Mouse (Mus musculus): ENCODE results near the gene Tcp11l1. TPM values are rescaled to one million over a fixed set of nuclear protein-coding genes. Genes with fewer than 3 reads are reported as not detected.
A peak's percentile ranks its signal among the peaks of the same experiment; 100 is the strongest.

The Tcp11l1 gene
- total RNA-seq, 2 experiments from 2014 or later = 7.1 to 9.5 TPM

DNA sequence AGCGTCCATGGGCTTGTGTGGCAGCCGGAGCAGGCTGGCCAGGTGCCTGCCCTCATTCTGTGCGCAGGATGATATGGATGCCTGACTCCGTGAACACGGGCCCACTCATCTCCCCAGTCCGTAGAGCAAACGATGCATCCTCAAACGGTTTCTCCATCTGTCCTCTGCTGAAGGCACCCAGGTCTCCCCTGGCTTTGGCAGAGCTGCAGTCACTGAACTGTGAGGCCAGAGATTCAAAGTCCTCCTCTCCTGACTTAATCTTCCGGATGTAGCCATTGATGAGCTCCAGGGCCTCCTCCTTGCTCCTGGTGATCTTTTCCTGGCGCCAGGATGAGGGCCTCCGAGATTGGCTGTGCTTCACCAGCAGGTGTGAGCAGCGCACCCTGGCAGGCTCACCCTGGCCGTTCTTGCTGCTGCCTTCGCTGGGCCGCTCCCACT, 2.3 kb upstream of the Tcp11l1 start:
- DNase-seq (ENCODE audit: low spot score in 2 of 2) = no peak

DNA sequence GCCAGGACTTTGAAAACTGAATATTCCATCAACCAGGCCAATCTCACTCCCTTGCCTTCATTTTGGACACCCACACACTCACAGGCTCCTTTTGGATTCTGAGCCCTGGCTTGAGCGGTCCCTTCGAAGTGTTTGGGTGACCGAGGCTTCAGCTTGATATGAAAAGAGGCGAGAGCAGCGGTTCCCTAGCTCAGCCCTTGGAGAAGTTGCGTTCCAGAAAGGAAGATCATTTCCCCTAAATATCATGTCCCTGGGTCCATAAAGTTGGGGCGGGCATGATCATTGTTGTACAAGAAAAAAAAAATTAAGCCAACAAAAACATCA, 479 bp upstream of the Tcp11l1 start:
- DNase-seq (ENCODE audit: low spot score in 2 of 2) = no peak

DNA sequence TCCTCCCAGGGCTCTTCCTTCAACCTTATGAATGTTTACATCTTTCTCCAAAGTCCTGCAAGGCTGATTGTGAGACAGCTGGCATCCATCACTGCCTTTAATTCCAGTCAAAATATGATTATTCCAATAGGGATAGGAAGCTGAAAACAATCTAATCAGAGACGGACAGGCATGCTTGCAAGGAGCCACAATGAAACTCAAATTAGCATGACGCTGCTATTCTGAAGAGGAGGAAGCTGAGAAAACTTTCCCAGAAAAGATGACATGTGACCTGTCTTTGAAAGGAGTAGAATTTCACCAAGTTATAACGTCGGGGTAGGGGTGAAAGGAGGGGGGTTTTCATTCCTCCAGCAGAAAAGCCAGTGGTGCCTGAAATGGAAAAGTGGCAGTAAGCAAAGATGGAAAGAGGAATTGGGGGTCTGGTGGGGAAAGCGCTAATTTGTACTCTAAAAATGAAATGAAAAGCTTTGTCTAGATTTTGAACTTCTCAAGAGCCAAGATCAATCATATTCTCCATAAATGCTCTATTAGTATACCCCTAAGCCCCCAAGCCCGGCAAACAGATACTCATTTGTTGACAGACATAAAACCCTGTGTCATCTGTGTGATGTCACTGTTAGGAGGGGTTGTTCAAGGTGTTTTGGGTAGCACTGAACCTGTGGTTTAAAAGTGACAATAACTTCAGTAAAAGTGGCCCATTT, 1.1 kb downstream of the Tcp11l1 start:
- DNase-seq (ENCODE audit: low spot score in 2 of 2) = no peak

DNA sequence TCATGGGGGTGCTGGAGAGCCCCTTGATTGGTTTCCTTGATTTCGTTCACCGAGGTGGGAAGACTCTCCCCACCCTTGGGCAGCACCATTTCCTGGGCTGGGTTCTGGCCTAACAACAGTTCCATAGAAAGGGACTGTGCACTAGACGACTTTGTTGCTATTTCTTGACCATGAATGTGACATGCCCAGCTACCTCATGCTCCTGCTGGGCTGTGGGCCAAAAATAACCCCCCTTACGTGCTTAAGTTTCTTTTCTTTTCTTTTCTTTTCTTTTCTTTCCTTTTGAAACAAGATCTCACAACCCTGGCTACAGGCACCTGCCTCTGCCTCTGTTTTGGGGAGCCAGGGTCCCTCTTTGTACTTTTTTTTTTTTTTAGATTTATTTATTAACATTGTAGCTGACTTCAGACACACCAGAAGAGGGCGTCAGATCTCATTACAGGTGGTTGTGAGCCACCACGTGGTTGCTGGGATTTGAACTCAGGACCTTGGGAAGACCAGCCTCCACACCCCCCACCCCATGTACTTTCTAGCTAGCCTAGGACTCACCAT, 2.1 kb downstream of the Tcp11l1 start:
- no peak for DNase-seq (ENCODE audit: low spot score in 2 of 2)

DNA sequence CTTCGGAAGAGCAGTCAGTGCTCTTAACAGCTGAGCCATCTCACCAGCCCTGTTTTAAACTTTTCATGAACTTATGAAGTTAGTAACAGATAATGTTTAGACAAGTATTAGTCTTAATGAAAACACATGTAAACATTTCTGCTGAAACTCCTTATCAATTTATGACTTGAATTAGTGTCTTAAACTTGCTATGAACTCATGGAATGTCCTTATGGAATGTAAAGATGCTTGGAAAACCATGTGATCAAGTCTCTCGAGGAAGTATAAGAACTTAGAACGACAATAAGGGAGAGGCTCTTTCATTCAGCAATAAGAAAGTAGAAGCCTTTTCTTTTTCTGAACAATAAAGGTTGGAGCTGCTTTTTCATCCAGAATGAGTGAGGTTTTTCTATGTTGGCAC, 7.6 kb downstream of the Tcp11l1 start:
- no peak for DNase-seq (ENCODE audit: low spot score in 2 of 2)

DNA sequence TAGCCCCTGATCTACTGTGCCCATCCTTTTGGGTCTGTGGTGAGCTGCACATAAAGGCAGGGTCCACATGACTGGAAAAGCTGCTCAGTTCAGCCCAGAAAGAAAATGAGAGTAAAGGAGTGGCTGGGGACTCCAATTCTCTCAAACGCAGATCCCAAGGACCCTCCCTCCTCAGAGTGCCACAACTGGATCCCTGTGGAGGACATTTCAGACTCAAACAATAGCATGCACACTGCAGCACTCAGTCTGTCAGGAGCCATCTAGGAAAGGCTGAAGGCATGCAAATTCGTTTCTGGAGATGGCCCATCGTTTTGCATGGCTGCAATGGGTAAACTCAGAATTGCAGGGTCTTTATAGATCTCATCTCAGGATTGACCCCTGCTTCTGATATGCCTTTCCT, 8.8 kb downstream of the Tcp11l1 start:
- DNase-seq (ENCODE audit: low spot score in 2 of 2) = no peak

DNA sequence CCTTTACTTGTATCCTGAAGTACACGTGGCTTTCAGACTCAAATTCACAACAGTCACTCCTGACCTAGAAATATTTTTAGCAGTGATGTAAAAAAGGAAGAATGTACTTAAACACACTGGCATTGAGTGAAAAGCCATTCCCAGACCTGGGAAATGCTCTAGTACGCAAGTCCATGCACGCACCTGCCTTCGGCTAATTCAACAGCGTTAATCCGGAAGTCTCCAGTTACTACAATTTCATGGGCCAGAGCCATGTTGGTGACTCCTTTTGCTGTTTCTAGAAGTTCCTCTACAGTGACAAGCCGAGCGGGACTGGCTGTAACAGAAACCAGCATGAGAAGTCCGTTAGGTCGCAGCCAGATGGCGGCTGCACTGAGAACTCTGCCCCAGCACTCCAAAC, 12.3 kb downstream of the Tcp11l1 start:
- no peak for DNase-seq (ENCODE audit: low spot score in 2 of 2)

DNA sequence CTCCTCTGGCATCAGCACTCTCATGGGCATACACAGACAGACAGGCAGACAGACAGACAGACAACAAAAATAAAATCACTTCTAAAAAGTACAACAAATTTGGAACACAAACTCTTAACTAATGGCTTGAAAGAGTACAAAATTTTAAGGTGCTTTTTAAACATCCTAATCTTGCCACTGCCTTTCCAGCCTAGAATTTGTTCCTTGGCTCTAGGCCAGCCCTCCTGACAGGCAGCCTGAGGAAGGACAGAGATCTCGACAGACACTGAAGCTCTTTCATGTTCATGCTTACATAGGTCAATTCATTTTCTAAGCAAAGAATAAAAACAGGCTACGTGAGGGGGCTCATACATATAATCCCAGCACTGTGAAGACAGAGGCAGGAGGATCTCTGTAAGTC, 19.4 kb downstream of the Tcp11l1 start:
- no peak for DNase-seq (ENCODE audit: low spot score in 2 of 2)

DNA sequence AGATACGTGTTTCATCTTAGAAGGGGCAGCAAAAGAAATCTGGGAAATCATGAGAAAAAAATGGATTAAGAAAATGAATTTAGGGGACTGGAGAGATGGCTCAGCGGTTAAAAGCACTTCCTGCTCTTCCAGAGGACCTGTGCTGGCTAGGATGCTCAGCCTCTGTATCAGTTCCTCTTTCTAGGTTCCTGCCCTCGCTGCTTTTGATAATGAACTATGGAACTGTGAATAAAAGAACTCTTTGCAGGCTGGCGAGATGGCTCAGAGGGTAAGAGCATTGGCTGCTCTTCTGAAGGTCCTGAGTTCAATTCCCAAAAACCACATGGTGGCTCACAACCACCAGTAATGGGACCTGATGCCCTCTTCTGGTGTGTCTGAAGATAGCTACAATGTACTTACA, 21.2 kb downstream of the Tcp11l1 start:
- DNase-seq (ENCODE audit: low spot score in 2 of 2) = no peak

DNA sequence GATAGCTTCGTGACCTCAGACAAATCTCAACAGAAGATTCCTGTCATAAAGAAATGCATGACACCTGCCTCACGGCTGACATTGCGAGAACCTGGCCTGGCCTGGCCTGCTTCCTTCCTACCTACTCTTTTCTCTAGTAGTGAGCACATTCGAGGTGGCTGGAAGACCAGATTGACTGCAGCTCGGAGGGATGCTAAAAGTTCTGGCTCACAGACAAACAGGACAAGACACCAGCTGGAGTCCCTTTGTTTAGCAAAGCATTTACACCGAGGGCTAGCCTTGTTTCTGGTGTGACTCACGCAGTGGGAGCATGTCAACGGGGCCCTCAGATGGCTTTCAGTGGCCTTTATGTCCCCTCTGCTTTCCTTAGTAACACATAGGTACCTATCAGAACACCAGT, 23.2 kb downstream of the Tcp11l1 start:
- no peak for DNase-seq (ENCODE audit: low spot score in 2 of 2)

DNA sequence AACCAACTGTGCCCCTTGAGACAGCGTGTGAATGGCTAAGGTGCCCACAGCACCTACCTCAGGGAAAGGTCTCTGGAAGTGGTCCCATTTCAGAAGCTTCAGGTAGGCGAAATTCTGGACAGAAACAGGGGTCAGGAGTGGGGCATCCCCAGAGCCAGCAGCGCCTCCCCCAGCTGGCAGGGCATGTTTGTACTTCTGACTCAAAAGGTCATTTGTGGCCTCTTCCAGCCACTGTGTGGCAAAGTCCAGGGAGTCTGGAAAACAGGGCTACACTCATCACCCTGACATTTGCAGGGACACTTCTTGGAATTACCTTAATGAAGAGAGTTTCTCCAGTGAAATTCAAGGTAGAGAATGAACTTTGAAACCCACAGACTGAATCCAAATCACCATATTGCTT, 23.6 kb downstream of the Tcp11l1 start:
- DNase-seq (ENCODE audit: low spot score in 2 of 2) = no peak

DNA sequence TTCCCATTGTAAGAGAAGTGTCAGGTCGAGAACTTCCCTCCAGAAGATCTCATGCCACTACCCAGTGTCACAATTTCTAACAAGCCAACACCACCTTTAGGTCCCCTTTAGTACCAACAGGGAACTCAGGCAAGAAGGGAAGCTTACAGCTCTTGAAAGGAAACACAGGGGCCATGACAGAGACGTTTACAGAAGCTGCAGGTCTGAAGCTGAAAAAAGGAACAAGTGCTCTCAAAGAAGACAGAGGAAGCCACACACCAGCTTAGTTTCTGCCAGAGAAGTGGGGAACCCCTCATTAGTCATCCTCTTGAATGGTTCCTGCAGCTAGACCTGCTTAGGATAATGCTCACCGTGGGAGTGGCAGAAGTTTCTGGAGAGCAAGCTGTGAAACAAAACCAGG, 24.7 kb downstream of the Tcp11l1 start:
- no peak for DNase-seq (ENCODE audit: low spot score in 2 of 2)

DNA sequence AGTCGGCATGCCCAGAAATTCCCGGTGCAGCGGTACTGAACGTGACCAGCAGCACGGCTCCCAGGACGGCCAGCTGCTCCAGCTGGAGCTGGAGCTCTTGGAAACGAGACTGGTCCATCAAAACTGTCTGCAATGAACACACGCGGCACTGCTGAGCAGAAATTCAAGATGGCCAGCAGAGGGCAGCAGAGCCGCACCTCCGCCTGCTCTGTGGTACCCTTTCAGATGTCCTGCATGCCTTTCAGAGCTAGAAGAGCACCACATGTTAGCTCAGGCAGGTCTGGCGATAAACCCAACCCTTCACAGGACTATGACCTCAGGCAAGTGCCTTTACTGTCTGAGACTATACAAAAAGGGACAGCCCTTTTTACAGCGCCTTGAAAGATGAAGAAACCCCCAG, 26.6 kb downstream of the Tcp11l1 start:
- peak; percentile 68 to 77 for DNase-seq (ENCODE audit: low spot score in 2 of 2)

DNA sequence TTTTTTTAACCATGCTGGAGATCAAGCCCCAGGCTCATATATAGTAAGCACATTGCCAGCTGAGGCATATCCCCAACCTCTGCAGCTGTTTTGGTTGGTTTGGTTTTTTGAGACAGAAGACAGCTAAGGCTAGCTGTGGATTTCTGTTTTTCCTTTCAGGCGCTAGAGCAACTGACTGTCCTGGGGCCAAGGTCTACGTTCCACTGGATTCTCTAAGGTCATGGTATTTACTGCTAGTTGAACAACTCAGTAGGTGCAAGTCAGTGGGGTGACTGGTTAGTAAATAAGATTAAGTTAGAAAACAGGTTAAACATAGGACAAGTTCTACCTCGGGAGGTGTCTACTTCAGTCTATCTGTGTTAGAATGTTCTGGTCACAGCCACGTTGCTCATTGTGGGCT, 27.2 kb downstream of the Tcp11l1 start:
- DNase-seq (ENCODE audit: low spot score in 2 of 2) = no peak

DNA sequence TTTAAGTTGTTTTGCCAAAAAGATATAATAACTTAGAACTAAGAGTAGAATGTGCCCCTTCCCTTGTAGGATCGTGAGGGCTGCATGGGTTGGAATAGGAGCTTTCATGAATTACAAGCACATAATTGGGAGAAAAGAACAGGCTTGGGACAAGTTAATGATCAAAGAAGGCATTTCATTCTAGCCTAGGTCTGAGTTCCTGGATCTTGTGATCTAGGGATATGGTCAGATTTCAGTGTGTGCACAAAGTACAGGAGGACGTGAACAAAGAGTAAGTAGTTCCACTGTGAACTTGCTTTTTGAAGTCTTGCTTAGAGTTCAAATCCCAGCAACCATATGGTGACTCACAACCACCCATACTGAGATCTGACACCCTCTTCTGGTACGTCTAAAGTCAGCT, 34.6 kb downstream of the Tcp11l1 start:
- no peak for DNase-seq (ENCODE audit: low spot score in 2 of 2)

DNA sequence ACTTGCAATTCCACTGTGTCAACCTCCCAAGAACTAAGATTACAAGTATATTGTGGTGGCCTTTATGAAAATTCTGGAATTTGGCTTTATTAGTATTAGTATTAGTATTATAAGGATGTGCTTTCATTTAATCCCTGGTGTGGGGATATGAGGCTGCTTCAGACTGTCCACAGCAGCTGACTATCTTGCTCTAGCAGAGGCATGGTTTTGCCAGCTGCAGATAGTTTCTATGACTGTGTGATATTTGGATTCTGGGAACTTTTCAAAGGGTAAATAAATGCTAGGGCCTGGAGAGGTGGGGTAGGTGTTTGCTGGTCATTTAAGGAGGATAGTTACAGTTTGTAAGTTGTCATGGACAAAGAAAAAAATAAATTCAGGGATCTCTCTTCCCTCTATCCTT, 40.2 kb downstream of the Tcp11l1 start:
- DNase-seq (ENCODE audit: low spot score in 2 of 2) = no peak

DNA sequence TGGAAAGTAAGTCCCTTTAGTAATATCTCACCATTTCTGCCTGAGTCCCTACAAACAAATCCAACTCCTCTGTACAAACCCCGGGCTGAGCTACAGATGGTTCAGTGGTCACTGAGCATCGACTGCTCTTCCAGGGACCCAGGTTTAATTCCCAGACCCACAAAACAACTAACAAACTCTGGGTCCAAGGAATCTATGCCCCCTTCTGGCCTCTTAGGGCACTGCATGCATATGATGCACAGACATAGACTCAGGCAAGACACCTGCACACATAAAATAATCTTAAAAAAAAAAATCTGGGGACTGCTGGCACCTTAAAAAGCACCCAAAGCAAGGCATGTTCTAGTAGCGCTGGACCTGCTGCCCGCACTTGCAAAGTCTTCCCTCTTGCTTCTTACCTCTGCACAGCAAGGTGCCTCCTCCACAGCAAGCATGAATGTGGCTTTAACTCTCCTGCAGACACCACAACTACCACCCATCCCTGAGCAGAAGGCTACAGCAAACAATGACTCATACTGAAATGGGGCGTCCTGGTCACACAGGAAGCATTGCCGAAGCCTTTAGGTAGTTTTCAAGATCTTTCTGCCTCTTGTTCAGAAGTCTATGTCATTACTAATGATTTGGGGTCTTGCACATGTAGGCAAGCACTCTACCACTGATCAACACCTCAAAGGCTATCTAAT, 42.7 kb downstream of the Tcp11l1 start:
- DNase-seq (ENCODE audit: low spot score in 2 of 2) = no peak

DNA sequence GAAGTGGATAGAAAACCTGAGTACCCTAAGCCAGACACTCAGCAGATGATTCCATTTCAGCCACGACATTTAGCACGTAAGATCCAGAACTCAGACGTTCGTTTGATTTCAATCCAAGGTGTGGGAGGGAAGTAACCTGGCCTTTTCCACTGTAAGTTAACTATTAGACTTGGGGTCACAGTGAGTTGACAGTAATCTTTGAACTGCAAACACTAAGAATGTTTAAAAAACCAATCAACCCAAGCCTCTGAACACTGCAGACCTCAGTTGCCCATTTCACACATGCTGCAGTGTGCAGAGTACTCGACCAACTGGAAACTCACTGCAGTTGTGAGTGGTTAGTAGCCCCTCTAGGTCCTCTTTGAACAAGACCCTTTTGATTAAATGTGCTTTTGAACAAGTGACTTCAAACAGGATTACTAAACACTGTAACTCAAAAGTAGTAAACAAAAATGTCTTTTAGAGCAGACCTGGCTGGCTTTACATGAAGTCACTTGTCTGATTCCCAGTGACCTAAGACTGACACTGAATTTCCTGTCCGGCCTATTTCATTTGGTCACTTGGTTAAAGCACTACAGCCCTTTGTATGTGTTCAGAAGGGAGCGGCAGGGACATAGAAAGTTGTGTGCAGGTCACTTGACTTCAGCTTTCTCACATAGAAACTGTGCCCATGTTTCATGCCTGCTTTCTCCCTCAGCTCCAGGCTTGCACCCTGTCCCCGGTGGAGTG, 48.4 kb downstream of the Tcp11l1 start:
- DNase-seq (ENCODE audit: low spot score in 2 of 2) = no peak

DNA sequence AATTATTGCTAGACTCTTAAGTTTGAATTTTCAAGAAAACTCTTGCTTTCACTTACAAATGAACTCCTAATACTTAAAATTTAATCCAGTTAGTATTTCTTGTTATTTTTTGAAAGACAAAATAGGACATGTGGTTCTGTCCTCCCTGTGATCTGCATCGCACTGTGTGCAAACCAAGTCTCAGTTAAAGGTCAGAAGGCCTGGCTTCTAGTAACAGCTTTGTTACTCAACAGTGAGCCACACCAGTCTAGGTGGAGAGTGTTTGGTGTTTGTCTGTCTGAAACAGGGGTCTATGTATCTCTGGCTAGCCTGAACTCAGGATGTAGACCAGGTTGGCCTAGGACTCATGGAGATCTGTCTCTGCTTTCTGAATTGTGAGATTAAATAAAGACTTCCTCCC, 53.3 kb downstream of the Tcp11l1 start:
- no peak for DNase-seq (ENCODE audit: low spot score in 2 of 2)

DNA sequence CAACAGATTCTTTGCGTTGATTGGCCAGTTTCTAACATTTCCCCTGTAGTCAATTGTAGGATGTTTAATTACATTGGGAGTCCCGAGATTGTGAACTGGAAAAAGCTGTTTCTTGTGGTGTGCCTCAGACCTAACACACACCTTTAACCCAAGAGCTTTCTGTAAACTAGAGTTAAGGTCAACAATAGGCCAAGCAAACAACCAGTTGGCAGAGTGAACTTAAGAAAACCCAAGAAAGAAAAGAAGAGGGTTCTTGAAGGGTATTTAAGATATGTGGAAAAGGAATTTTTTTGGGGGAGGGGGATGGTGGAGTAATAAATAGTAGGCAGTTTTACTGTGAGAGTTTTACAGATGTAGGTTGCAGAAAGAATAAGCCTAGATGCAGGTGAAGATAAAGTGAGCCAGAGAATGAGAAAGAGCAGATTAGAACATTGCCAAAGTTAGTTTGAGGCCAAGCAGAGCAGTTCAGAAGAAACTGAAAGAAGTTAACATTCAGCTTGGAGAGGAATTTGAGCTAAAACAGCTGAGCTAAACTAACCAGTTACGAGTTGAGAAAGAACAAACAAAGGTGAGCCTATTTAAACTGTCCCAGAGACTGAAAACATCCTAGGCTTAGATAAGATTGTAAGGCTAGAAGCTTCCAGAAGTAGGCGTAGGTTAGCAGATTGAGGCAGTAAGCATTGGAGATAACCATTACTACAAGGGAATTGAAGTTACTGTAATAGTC, 95.8 kb downstream of the Tcp11l1 start:
- DNase-seq (ENCODE audit: low spot score in 2 of 2) = no peak

DNA sequence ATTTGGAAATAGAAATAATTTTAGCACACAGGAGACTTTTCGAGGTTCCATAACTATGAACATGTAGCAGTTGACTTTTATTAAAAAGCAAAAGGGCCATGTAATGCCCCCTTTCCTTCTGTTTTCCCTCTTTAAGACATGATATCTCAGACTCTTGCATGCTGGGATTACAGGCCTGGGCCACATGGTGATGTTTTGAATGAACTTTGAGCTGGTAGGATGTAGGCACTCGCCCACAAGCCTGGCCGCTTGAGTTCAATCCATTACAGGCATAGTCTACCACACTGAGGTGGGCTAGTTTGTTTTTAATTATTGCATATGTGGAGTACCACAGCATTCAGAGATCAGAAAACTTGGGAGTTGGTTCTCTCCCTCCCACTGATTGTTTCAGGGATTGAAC, 97.2 kb downstream of the Tcp11l1 start:
- DNase-seq (ENCODE audit: low spot score in 2 of 2) = no peak

Data from gastrocnemius, postnatal 4 days (tissue).